Mouse (Mus musculus): ENCODE results near the gene Pga5. TPM values are rescaled to one million over a fixed set of nuclear protein-coding genes. Genes with fewer than 3 reads are reported as not detected.
A peak's percentile ranks its signal among the peaks of the same experiment; 100 is the strongest.

Gene Pga5
- total RNA-seq, 2 experiments from 2014 or later = not detected

DNA sequence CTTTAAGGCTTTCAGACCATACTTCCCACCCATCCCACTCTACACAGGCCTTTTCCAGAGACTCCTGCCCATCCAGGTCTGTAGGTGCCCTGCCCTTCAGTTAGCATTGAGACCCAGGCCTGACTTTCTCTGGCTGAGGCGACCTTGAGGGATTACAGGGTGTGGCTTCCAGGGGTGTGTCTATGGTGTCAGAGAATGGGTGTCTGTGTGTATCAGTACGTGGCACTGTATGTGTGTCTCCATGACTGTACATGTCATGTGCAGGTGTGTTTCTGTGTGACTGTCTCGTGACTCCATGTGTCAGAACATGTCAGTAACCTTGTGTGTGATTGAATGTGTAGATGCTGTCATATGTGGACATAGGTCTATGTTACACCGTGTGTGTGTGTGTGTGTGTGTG, 6.6 kb downstream of the Pga5 start:
- no peak for DNase-seq (ENCODE audit: low spot score)

DNA sequence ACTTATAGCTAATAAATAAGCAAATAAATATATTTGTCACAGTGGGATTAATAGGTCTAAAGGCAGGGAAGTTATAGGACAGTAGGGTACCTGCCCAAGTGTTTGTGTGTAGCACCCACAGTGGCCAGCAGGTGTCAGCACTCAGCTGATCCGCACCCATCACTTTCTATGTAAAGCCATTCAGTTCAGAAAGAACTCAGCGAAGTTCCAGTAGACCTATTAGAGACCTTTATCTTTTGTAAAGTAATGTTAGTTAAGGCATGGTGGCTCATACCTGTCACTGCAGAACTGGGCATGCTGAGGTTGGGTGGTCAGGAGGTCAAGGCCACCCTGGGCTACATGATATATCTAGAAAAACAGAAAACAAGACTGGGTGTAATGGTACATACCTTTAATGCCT, 12.4 kb downstream of the Pga5 start:
- peak; percentile 58 for DNase-seq (ENCODE audit: low spot score)

DNA sequence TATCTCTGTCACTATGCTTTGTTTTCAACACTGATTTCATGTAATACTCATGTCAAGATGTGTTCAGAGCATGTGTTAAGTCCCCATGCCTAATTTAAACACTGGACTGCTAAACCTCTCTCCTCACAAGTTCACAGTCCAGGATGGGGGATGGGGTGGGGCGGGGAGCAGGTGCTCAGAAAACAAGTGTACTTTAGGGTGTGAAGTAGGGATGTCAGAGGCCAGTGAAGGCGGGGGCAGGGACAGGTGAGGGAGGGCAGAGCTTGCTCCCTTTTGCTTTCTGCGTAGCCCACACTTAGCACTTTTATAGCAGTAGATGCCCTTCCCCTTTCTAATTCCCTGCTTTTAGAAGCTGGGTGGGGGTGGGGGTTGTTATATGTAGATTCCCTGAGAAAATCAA, 12.8 kb downstream of the Pga5 start:
- DNase-seq (ENCODE audit: low spot score) = no peak

DNA sequence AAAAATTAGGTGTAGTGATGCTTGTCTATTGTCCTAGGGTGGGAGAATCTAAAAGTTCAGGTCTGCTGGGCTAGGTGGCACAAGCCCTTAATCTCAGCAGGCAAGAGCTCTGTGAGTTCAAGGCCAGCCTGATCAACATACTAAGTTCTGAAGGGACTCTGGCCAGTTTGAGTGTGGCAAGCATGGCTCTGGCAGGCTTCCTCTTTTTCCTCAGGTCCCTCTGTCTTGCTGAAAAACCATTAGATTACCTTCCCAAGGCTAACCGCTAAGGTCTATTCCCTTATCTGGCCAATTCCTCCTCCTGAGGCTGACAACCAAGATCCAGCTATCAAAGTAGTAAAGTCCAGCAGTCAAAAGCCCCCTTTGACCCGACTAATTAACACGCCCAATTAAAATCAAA, 15.2 kb downstream of the Pga5 start:
- DNase-seq (ENCODE audit: low spot score) = no peak

DNA sequence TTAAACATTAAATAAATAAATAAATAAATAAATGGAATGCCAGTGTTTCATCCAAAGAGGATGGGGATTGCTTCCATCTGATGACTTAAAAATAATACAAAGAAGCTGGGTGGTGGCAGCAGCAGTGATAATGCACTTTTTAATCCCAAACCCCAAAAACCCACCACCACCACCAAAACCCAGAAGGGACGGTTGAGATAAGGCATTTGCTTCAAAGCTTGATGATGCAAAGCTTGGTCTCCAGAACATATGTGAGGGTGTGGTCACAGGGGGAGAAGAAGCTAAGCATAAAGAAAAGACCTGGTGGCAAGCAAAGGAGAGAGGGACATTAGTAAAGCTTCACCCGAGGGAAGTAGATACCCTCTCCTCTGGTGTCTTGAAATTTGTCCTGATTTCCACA, 16.0 kb downstream of the Pga5 start:
- DNase-seq (ENCODE audit: low spot score) = no peak

DNA sequence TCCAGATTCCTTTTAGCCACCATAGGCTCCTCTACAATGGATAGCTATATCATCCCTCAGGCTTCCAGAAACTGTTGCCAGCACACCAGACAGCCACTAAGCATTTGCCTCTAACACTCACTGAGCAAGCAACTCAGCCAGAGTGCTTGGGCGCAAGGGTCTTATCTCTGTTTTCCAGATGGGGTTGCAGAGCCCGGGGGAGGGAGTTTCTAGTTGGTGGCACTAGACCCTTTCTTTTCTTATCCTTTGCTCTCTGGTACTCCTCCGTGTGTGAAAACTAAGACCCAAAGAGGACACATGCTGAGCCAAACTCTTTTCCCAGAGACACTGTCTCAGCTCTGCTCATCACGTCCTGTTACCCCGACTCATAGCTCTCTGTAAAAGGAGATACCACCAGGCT, 16.5 kb downstream of the Pga5 start:
- DNase-seq (ENCODE audit: low spot score) = no peak

DNA sequence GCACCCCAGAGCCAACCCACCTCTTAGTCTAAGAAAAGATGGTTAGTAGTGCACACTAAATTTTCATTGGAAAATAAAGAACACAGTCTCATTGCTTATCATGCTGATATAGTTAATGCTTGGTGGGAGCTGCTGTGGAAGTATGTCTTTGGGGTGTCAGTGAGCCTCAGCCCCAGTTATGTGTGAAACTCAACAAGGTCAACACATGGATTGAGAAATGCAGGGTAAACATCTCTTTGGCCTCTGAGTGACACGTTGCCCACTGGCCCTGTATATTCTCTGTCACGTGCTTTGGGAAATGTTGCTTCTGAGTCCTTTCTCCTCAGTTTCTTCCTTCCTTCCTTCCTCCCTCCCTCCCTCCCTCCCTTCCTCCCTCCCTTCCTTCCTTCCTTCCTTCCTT, 19.5 kb downstream of the Pga5 start:
- DNase-seq (ENCODE audit: low spot score) = no peak

DNA sequence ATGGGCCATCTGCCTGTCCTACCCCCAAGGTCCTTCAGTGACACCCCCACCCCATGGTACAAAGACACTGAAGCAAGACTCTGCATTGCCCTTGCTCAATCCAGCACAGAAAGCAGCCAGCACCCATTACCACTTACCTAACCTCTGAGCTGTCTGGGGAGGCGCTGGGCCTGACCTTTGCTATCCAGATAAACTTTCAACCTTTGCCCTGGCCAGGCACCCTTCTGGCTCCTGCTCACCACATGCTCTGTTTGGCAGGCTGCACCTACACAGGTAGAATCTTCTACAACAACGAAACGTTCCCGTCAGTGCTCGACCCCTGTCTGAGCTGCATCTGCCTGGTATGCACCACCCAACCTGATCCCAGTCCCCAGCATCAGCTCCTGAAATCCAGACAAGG, 20.1 kb downstream of the Pga5 start:
- no peak for DNase-seq (ENCODE audit: low spot score)

DNA sequence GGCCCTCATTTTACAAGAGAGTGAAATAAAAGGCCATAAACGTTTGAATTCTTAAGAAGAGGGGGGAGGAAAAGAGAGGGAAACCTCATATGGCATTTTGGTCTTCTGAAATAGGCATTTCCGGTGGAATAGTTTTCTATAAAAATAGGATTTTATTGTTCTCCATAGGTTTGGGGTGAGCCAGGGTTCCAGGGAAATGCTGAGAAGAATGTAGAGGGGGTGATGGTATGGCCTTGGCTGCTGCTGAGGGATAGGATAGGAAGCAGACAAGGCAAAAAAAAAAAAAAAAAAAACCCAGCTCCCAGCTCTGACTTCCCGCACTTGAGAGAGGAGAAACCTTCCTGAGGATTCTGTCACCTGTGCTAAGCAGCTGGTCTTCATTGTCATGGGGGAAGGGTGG, 21.8 kb downstream of the Pga5 start:
- DNase-seq (ENCODE audit: low spot score) = no peak

DNA sequence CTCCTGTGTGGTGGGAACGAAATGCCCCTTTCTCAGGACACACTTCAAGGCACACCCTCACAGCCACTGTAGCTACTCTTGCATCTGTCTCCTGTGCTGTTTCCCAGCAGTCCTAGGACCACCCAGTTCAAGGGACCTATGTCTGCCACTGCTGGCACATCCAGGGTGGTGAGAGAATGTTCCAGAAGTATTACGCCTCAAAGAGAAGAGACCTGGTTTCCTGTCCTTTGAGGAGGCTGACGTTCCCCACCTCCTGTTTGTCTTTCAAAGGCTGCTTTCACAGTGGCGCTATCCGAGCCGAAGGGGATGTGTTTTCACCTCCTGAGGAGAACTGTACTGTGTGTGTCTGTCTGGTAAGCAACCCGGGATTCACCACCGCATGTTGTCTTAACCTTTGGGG, 29.7 kb downstream of the Pga5 start:
- no peak for DNase-seq (ENCODE audit: low spot score)

DNA sequence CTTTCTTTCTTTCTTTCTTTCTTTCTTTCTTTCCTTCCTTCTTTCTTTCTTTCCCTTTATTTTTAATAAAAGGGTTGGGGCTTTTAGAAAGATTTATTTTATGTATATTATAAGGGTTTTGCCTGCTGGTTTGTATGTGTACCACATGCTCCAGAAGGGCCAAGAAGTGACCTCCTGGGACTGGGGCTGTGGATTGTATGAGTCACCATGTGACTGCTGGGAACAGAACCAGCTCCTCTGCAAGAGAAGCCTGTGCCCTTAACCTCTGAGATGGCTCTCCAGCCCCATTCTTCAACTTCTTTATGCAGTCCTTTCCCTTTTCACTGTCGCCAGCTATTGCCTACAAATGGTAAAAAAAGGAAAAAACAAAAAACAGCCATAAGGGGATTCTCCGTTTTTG, 32.3 kb downstream of the Pga5 start:
- DNase-seq (ENCODE audit: low spot score) = no peak

DNA sequence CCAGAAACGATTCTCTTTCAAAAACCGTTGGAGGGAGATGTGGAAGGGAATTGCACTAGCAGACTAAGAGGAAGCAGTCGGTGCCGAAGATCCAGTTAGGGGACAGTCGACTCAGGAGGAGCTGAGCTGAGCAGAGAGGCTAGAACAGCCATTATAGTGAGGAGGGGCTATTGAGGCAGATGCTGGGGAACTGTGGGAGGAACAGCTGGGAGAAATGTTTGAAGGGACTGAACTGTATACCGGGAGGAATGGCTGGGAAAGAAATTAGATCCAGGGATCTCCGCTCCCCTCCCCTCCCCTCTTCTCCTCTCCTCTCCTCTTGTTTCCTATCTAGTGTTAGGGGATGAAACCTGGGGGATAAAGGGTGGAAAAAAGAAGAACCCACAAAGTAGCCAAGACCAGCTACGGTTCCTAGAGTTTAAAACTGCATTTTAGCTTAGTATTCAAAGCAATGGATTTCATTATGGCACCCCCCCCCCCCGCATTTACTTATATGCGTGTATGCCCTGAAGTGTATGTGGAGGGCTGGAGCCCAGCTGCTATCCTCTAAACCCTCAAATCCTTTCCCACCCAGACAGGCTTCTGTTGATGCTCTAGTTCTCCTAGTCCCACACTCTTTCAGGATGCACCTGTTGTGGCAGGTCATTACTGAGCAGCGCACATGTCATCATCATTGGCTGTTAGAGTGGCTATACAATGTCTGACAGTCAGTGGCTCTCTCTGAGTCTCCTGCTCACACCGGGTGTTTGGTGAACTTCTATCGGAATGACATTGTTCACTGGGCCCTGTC, 37.1 kb downstream of the Pga5 start:
- no peak for DNase-seq (ENCODE audit: low spot score)

DNA sequence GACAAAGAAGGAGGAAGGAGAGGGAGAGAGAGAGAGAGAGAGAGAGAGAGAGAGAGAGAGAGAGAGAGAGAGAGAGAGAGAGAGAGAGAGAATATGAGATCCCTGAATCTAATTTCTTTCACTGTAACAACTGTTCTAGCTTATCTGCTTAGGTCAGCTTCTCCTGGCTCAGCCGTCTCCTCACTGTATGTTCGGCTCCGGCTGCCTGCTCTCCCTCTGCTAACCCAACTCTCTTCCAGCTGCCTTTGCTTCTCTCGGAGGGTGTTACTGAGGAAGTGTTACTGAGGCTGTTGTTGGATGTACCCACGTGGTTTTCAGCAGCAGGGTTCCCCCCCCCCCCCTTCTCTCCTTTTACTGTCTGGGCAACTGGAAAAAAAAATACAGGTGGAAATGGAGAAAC, 37.8 kb downstream of the Pga5 start:
- DNase-seq (ENCODE audit: low spot score) = no peak

DNA sequence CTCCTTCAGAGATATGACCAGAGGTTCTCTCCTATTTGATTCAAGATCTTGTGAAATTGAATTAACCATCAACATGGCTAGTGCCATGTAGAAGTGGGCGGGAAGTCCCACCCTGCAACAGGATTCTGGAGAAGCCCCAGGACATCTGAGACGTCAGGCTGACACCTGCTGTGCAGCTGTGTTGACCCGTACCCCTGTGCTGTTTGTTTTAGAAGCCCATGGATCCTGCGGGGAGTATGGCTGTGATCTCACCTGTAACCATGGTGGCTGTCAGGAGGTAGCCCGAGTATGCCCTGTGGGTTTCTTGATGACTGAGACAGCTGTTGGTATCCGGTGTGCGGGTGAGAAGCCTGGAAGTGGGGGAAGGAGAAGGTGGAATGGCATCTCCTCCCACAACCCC, 40.0 kb downstream of the Pga5 start:
- DNase-seq (ENCODE audit: low spot score) = no peak

DNA sequence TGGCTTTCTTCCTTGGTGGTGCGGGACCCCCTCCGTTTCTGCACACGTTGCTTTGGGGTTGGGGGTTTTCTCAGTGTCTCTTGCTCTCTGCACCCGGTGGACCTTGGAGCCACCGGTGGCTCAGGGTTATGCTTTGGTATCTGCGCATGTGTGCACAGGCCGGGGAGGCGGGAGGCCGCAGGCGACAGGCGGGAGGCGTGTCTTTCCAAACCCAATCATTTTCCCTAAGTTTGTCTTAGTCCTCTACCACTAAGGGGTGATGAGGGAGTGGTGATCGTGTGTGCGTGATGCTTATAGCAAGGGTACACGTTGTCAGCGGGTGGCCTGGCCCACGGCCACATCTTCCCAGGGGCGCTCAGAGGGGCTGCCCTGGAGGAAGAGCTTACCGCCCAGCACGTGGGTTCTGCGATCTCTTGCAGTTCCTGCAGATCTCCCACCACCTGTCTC, 43.0 kb downstream of the Pga5 start:
- DNase-seq (ENCODE audit: low spot score) = no peak

DNA sequence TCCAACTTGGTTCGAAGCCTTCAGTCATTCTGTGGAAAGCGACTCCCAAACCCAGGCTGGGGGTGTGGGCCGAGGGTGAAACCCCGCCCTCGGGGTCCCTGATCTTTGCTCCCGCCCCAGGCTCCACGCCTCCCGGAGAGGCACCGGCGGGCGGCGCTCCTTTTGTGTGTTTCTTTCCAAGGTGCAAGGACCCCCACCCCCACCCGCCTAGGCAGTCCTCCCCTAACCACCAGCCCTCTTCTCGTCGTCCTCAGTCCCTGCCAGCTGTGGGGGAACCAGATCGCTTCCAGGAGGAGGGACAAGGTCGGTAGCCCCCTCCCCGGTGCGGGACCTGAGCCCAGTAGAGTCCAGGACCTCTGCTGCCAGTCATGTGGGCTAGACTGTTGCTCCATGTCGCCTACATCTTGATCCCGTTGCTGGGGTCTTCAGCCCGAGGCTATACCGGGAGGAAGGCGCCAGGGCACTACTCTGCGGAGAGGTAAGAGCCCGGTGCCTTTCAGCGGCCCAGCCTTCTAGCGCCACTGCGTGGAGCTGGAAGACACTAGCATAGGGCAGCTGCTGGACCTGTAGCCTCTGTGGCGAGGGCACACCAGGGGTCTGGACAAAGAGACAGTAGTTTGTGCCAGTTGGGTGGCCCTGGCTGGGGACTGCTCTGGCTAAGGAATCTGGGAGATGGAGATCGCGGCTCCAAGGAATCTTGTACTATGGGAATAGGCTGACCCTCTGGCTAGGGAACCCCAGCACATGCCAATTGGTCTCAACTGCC, 43.6 kb downstream of the Pga5 start, which contains the start of gene Vwce:
TSS of gene Vwce (plus strand) at position 108 of the 766 bp plus-strand sequence.
- peak; percentile 16 for DNase-seq (ENCODE audit: low spot score)

Other genes with a start within 250 kb of the Pga5 start
- gene Lrrc10b, start 220.6 kb downstream of the Pga5 start, total RNA-seq (2021) = under 1 TPM; 0.17 to 0.18 TPM
- under 1 TPM; 0.82 to 0.85 TPM for gene Ppp1r32, start 195.1 kb downstream of the Pga5 start, total RNA-seq (2021)
- 10 to 100 TPM; 15.4 to 19.8 TPM for gene Cpsf7, start 152.8 kb downstream of the Pga5 start, total RNA-seq (2021)
- 10 to 100 TPM; 45.0 to 47.5 TPM for gene Sdhaf2, start 151.9 kb downstream of the Pga5 start, total RNA-seq (2021)
- gene Tmem216, start 121.8 kb downstream of the Pga5 start, total RNA-seq (2021) = 1 to 10 TPM; 3.0 to 3.2 TPM
- gene Cyb561a3, start 100.9 kb downstream of the Pga5 start, total RNA-seq (2021) = 1 to 10 TPM; 5.5 to 6.6 TPM
- 1 to 10 TPM in 1 of 2 experiments, under 1 TPM in 1; 0.87 to 1.0 TPM for gene Tmem138, start 100.7 kb downstream of the Pga5 start, total RNA-seq (2021)
- gene Ddb1, start 72.7 kb downstream of the Pga5 start, total RNA-seq (2021) = 100 to 1,000 TPM; 127 to 132 TPM
- 1 to 10 TPM; 3.2 to 4.6 TPM for gene Tkfc, start 72.4 kb downstream of the Pga5 start, total RNA-seq (2021)
- not detected for gene Vwce, start 43.9 kb downstream of the Pga5 start, total RNA-seq (2021)
- gene Vps37c, start 10.7 kb upstream of the Pga5 start, total RNA-seq (2021) = 10 to 100 TPM; 21.3 to 28.5 TPM
- gene Cd5, start 60.9 kb upstream of the Pga5 start, total RNA-seq (2021) = not detected
- not detected for gene Cd6, start 152.0 kb upstream of the Pga5 start, total RNA-seq (2021)
- gene Slc15a3, start 161.7 kb upstream of the Pga5 start, total RNA-seq (2021) = under 1 TPM; 0.23 to 0.55 TPM
- 1 to 10 TPM; 3.0 to 3.4 TPM for gene Tmem132a, start 191.9 kb upstream of the Pga5 start, total RNA-seq (2021)
- gene Tmem109, start 203.9 kb upstream of the Pga5 start, total RNA-seq (2021) = 100 to 1,000 TPM; 208 to 227 TPM
- 100 to 1,000 TPM; 148 TPM for gene Prpf19, start 217.2 kb upstream of the Pga5 start, total RNA-seq (2021)
- not detected for gene Zp1, start 242.6 kb upstream of the Pga5 start, total RNA-seq (2021)

Measured in gastrocnemius, adult 18-20 months (tissue).